Mouse (Mus musculus): Measurements from ENCODE around the gene Adamts16. TPM values are rescaled to one million over a fixed set of nuclear protein-coding genes. Genes with fewer than 3 reads are reported as not detected.

Adamts16 gene
- polyA plus RNA-seq, 1 experiment from 2014 or later, result 0.45 TPM

- DNase-seq (ENCODE audit: low spot score, missing footprints) (no peak), ATAC-seq (ENCODE audit: low FRiP score) (no peak)
- WGBS, result 79% methylated on average over 2 of the region's 2 CpGs
- Histone ChIP-seq H3K4me2 (no peak overlapping the region), H3K27me3 (ENCODE audit: control insufficient read depth, insufficient read depth, low read length) (no peaks in the 10 kb centered on the region), H3K27ac (ENCODE audit: low read depth, low read length) (no peak overlapping the region), H3K4me3 (ENCODE audit: low read depth, low read length) (no peak overlapping the region), H3K36me3 (ENCODE audit: control insufficient read depth, insufficient read depth, low read length) (no peaks in the 10 kb centered on the region), H3K9me3 (ENCODE audit: control insufficient read depth, low read length) (no peaks in the 10 kb centered on the region), H3K4me1 (ENCODE audit: control insufficient read depth, insufficient read depth, low read length) (no peaks in the 10 kb centered on the region), H3K9ac (ENCODE audit: low read length) (no peak overlapping the region)
These were observed 80.3 kb downstream of the Adamts16 start for GRCm38 (mm10) chr13:70761312-70761711.

DNA sequence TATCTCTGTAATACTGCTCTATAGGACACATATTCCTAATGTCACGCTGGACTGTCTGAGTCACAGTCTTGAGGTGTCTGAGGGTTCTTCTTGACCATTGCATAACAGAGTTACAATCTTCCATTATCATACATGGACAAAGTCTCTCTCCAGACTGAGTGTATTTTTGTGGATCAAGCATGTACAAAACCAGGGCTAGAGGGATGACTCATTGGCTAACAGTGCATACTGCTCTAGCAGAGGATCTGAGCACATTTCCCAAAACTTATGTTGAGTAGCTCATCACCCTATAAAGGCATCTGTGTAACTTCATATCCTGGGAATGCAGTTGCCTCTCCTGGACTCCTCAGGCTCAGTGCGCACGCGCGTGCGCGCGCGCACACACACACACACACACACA lies 81.4 kb downstream of the Adamts16 start:
- ATAC-seq (ENCODE audit: low FRiP score) (no peak), DNase-seq (ENCODE audit: low spot score, missing footprints) (no peak)
- H3K9ac ChIP-seq (ENCODE audit: low read length), result no peak overlapping the region
- no peaks in the 10 kb centered on the region for H3K9me3 ChIP-seq (ENCODE audit: control insufficient read depth, low read length)
- no peak overlapping the region for H3K4me3 ChIP-seq (ENCODE audit: low read depth, low read length)
- H3K4me1 ChIP-seq (ENCODE audit: control insufficient read depth, insufficient read depth, low read length), result no peaks in the 10 kb centered on the region
- H3K4me2 ChIP-seq, result no peak overlapping the region
- H3K36me3 ChIP-seq (ENCODE audit: control insufficient read depth, insufficient read depth, low read length), result no peaks in the 10 kb centered on the region
- no peak overlapping the region for H3K27ac ChIP-seq (ENCODE audit: low read depth, low read length)
- no peaks in the 10 kb centered on the region for H3K27me3 ChIP-seq (ENCODE audit: control insufficient read depth, insufficient read depth, low read length)
- 98% methylated on average over 9 of the region's 9 CpGs for WGBS

- ATAC-seq (ENCODE audit: low FRiP score) (0 out of 2 replicates have a peak, but pooled peaks have one; percentile 63), DNase-seq (ENCODE audit: low spot score, missing footprints) (no peak)
- Histone ChIP-seq H3K9me3 (ENCODE audit: control insufficient read depth, low read length) (no peaks in the 10 kb centered on the region), H3K27ac (ENCODE audit: low read depth, low read length) (no peak overlapping the region), H3K27me3 (ENCODE audit: control insufficient read depth, insufficient read depth, low read length) (no peaks in the 10 kb centered on the region), H3K4me3 (ENCODE audit: low read depth, low read length) (no peak overlapping the region), H3K4me2 (no peak overlapping the region), H3K36me3 (ENCODE audit: control insufficient read depth, insufficient read depth, low read length) (no peaks in the 10 kb centered on the region), H3K4me1 (ENCODE audit: control insufficient read depth, insufficient read depth, low read length) (no peaks in the 10 kb centered on the region), H3K9ac (ENCODE audit: low read length) (no peak overlapping the region)
- 48% methylated on average over 14 of the region's 14 CpGs for WGBS
These were observed 95.2 kb downstream of the Adamts16 start for GRCm38 (mm10) chr13:70746294-70747008.

DNA sequence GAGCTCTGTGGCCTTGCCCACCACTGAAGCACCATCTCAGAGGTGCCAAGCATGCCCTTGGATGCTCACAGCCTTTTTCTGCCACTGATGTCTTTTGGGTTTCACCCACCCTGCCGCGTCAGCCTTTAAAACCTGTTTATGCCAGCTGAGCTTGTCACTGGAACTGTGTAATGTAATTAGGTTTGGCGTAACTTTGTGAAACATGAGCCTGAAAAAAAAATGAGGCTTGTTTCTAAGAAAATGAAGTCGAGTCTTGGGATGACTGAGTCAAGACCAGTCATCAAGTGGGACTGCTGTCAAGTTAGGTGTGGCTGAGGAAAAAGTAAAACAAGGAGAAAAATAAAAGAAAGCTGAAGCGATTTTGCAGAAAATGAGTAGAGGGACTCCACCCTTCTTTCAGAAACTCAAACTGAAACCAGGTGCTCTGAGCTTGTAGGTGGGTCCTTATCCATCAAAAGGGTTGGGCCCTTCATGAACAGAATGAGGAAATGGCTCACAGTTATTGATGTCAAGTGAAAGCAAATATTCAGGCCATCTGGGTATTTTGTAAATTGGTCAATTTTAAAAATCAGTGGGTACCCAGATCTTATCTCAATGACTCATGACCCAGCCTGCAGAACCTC lies 97.1 kb downstream of the Adamts16 start:
- H3K4me2 ChIP-seq, result no peak overlapping the region
- H3K36me3 ChIP-seq (ENCODE audit: control insufficient read depth, insufficient read depth, low read length), result no peaks in the 10 kb centered on the region
- no peaks in the 10 kb centered on the region for H3K9me3 ChIP-seq (ENCODE audit: control insufficient read depth, low read length)
- no peak overlapping the region for H3K4me3 ChIP-seq (ENCODE audit: low read depth, low read length)
- no peaks in the 10 kb centered on the region for H3K27me3 ChIP-seq (ENCODE audit: control insufficient read depth, insufficient read depth, low read length)
- no peaks in the 10 kb centered on the region for H3K4me1 ChIP-seq (ENCODE audit: control insufficient read depth, insufficient read depth, low read length)
- 82% methylated on average over 5 of the region's 5 CpGs for WGBS
- DNase-seq (ENCODE audit: low spot score, missing footprints) (no peak), ATAC-seq (ENCODE audit: low FRiP score) (no peak)
- H3K27ac ChIP-seq (ENCODE audit: low read depth, low read length), result no peak overlapping the region
- no peak overlapping the region for H3K9ac ChIP-seq (ENCODE audit: low read length)

GRCm38 (mm10) chr13:70742693-70743092 lies 98.9 kb downstream of the Adamts16 start:
- Histone ChIP-seq H3K4me1 (ENCODE audit: control insufficient read depth, insufficient read depth, low read length) (no peaks in the 10 kb centered on the region), H3K9ac (ENCODE audit: low read length) (no peak overlapping the region), H3K36me3 (ENCODE audit: control insufficient read depth, insufficient read depth, low read length) (no peaks in the 10 kb centered on the region), H3K27ac (ENCODE audit: low read depth, low read length) (no peak overlapping the region), H3K27me3 (ENCODE audit: control insufficient read depth, insufficient read depth, low read length) (no peaks in the 10 kb centered on the region), H3K4me2 (no peak overlapping the region), H3K9me3 (ENCODE audit: control insufficient read depth, low read length) (no peaks in the 10 kb centered on the region), H3K4me3 (ENCODE audit: low read depth, low read length) (no peak overlapping the region)
- 87% methylated on average over 4 of the region's 4 CpGs for WGBS
- ATAC-seq (ENCODE audit: low FRiP score) (no peak), DNase-seq (ENCODE audit: low spot score, missing footprints) (no peak)

GRCm38 (mm10) chr13:70740281-70741240 lies 101.0 kb downstream of the Adamts16 start:
- H3K27ac ChIP-seq (ENCODE audit: low read depth, low read length), result no peak overlapping the region
- H3K9me3 ChIP-seq (ENCODE audit: control insufficient read depth, low read length), result no peaks in the 10 kb centered on the region
- 76% methylated on average over 17 of the region's 17 CpGs for WGBS
- no peaks in the 10 kb centered on the region for H3K27me3 ChIP-seq (ENCODE audit: control insufficient read depth, insufficient read depth, low read length)
- ATAC-seq (ENCODE audit: low FRiP score), result no peak
- no peak overlapping the region for H3K4me3 ChIP-seq (ENCODE audit: low read depth, low read length)
- no peaks in the 10 kb centered on the region for H3K36me3 ChIP-seq (ENCODE audit: control insufficient read depth, insufficient read depth, low read length)
- no peak overlapping the region for H3K4me2 ChIP-seq
- DNase-seq (ENCODE audit: low spot score, missing footprints), result no peak
- H3K9ac ChIP-seq (ENCODE audit: low read length), result no peak overlapping the region
- H3K4me1 ChIP-seq (ENCODE audit: control insufficient read depth, insufficient read depth, low read length), result no peaks in the 10 kb centered on the region

DNA sequence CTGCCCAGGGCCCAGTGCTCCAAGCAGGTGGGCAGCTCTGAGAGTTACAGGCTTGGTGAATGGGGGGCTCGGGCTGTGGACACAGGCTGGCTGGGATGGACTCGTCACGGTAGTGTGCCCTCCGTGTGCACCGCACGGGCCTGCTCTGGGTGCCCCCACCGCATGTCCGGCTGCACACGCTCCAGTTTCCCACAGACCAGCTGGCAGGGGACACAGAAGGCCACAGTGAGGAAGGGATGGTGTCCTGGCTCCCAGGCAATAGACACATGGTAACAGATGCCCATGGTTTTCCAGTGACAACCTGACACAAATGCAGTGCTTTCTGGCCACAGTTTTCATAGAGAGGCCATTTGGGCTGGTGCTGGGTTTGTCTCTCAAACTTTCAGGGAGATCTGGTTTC lies 102.8 kb downstream of the Adamts16 start:
- no peaks in the 10 kb centered on the region for H3K4me1 ChIP-seq (ENCODE audit: control insufficient read depth, insufficient read depth, low read length)
- H3K27ac ChIP-seq (ENCODE audit: low read depth, low read length), result no peak overlapping the region
- H3K9ac ChIP-seq (ENCODE audit: low read length), result no peak overlapping the region
- no peak overlapping the region for H3K4me2 ChIP-seq
- no peaks in the 10 kb centered on the region for H3K36me3 ChIP-seq (ENCODE audit: control insufficient read depth, insufficient read depth, low read length)
- ATAC-seq (ENCODE audit: low FRiP score) (0 out of 2 replicates have a peak, but pooled peaks have one; percentile 23), DNase-seq (ENCODE audit: low spot score, missing footprints) (no peak)
- no peak overlapping the region for H3K4me3 ChIP-seq (ENCODE audit: low read depth, low read length)
- 92% methylated on average over 9 of the region's 9 CpGs for WGBS
- H3K27me3 ChIP-seq (ENCODE audit: control insufficient read depth, insufficient read depth, low read length), result no peaks in the 10 kb centered on the region
- H3K9me3 ChIP-seq (ENCODE audit: control insufficient read depth, low read length), result no peaks in the 10 kb centered on the region

GRCm38 (mm10) chr13:70736409-70736808 lies 105.2 kb downstream of the Adamts16 start:
- 69% methylated on average over 4 of the region's 4 CpGs for WGBS
- Histone ChIP-seq H3K4me2 (no peak overlapping the region), H3K4me3 (ENCODE audit: low read depth, low read length) (no peak overlapping the region), H3K9me3 (ENCODE audit: control insufficient read depth, low read length) (no peaks in the 10 kb centered on the region), H3K27ac (ENCODE audit: low read depth, low read length) (no peak overlapping the region), H3K4me1 (ENCODE audit: control insufficient read depth, insufficient read depth, low read length) (peaks cover 7% of the 10 kb centered on the region), H3K36me3 (ENCODE audit: control insufficient read depth, insufficient read depth, low read length) (no peaks in the 10 kb centered on the region), H3K27me3 (ENCODE audit: control insufficient read depth, insufficient read depth, low read length) (no peaks in the 10 kb centered on the region), H3K9ac (ENCODE audit: low read length) (no peak overlapping the region)
- ATAC-seq (ENCODE audit: low FRiP score) (no peak), DNase-seq (ENCODE audit: low spot score, missing footprints) (no peak)

DNA sequence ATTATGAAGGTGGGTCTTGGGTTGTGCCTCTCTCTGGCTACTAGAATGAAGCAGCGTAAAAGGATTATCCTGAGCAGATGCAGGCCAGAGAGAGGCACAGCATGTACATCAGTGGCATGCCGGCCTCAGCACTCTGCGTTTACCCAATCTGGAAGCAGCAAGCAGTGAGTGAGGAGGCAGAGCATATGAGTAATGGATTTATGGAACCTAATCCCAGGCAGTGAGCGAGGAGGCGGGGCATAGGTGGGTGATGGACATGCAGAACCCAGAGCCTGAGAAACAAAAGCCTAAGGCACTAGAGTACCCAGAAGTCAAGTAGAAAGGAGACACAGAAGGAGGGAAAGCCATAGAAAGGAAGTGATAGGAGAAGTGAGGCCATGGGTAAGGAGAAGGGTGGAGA lies 107.0 kb downstream of the Adamts16 start:
- no peak overlapping the region for H3K27ac ChIP-seq (ENCODE audit: low read depth, low read length)
- H3K4me1 ChIP-seq (ENCODE audit: control insufficient read depth, insufficient read depth, low read length), result peaks cover 7% of the 10 kb centered on the region
- H3K36me3 ChIP-seq (ENCODE audit: control insufficient read depth, insufficient read depth, low read length), result no peaks in the 10 kb centered on the region
- WGBS, result 74% methylated on average over 5 of the region's 5 CpGs
- no peak overlapping the region for H3K4me2 ChIP-seq
- ATAC-seq (ENCODE audit: low FRiP score), result no peak
- DNase-seq (ENCODE audit: low spot score, missing footprints), result no peak
- H3K27me3 ChIP-seq (ENCODE audit: control insufficient read depth, insufficient read depth, low read length), result no peaks in the 10 kb centered on the region
- H3K9me3 ChIP-seq (ENCODE audit: control insufficient read depth, low read length), result no peaks in the 10 kb centered on the region
- no peak overlapping the region for H3K4me3 ChIP-seq (ENCODE audit: low read depth, low read length)
- H3K9ac ChIP-seq (ENCODE audit: low read length), result no peak overlapping the region
